In the genomic region with DNA sequence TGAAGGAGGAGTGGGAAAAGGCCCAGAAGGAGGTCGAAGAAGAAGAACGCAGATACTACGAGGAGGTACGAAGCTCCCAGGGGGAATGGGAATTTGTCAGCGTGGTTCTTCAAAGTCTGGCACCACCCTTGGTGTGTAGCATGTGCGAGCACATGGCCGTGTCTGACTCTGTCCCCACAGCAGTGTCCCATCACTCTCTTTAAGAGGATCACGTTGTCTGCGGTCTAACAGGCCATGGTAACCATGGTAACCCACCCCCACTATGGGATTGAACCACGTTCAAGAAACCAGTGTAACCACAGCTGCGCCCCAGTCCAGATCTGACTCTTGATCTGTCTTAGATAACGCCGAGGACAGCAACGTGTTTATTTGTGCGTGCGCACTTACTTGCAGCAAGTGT, we compare ENCODE assay signal across 16 mouse cellular contexts.
DNase-seq lines count a peak whose midpoint lies in the region; ATAC-seq lines count a peak whose summit lies in the region.
"Had no signal": no experiment of that assay in that cellular context is flagged by ENCODE, and none has a peak within 500 bp of the region (broad histone marks: within the 10 kb centered on the region; RNA-seq: fewer than 3 reads in every experiment).

No protein-coding gene starts in this region.

- peaks cover 42% of the 10 kb centered on the region for H3K36me3 ChIP-seq in forebrain, embryonic 12.5 days (replicated peaks)
- H3K36me3 ChIP-seq in forebrain, embryonic 13.5 days (ENCODE audit: poor library complexity, severe bottlenecking), result peaks cover 75% of the 10 kb centered on the region

- H3K27ac ChIP-seq in forebrain, embryonic 12.5 days, result 0 out of 2 replicates have a peak overlapping the region, but pooled peaks have one; percentile 2
- no peak overlapping the region for H3K27ac ChIP-seq in forebrain, embryonic 13.5 days
- H3K27ac ChIP-seq: embryonic facial prominence, embryonic 15.5 days; limb, embryonic 13.5 days had no signal

- no peak overlapping the region for H3K9ac ChIP-seq in forebrain, embryonic 12.5 days
- H3K9ac ChIP-seq in forebrain, embryonic 13.5 days, result no peak overlapping the region
- H3K9ac ChIP-seq: embryonic facial prominence, embryonic 15.5 days; limb, embryonic 13.5 days; lung, embryonic 14.5 days had no signal

- 0 out of 2 replicates have a peak, but pooled peaks have one; percentile 46 for ATAC-seq in forebrain, embryonic 12.5 days (ENCODE audit: low FRiP score)
- no peak for ATAC-seq in forebrain, embryonic 13.5 days
- ATAC-seq in monocyte, adult 5-6 weeks (replicated peaks; ENCODE audit: insufficient number of reproducible peaks, low FRiP score, low TSS enrichment, poor library complexity, severe bottlenecking), result no peak
- ATAC-seq: inflammation-experienced regulatory T-cells, adult 6 months had no signal

- H3K4me3 ChIP-seq in forebrain, embryonic 12.5 days (replicated peaks), result no peak overlapping the region
- H3K4me3 ChIP-seq in forebrain, embryonic 13.5 days, result no peak overlapping the region
- H3K4me3 ChIP-seq: embryonic facial prominence, embryonic 15.5 days; limb, embryonic 13.5 days had no signal

- peaks cover 6% of the 10 kb centered on the region for H3K4me1 ChIP-seq in forebrain, embryonic 12.5 days
- 0 out of 2 replicates have a peak, but pooled peaks cover 6% of the 10 kb centered on the region for H3K4me1 ChIP-seq in forebrain, embryonic 13.5 days
- H3K4me1 ChIP-seq: embryonic facial prominence, embryonic 15.5 days had no signal

- 79% methylated on average over 16 of the region's 16 CpGs for WGBS in forebrain, embryonic 12.5 days
- 74% methylated on average over 16 of the region's 16 CpGs for WGBS in forebrain, embryonic 13.5 days

- no peaks in the 10 kb centered on the region for H3K9me3 ChIP-seq in forebrain, embryonic 12.5 days
- H3K9me3 ChIP-seq in forebrain, embryonic 13.5 days (replicated peaks), result no peaks in the 10 kb centered on the region
- H3K9me3 ChIP-seq: embryonic facial prominence, embryonic 15.5 days; limb, embryonic 13.5 days had no signal

- no peak overlapping the region for H3K4me2 ChIP-seq in forebrain, embryonic 12.5 days
- no peak overlapping the region for H3K4me2 ChIP-seq in forebrain, embryonic 13.5 days
- H3K4me2 ChIP-seq: embryonic facial prominence, embryonic 15.5 days; heart, embryonic 11.5 days; limb, embryonic 13.5 days; lung, embryonic 14.5 days had no signal

- peak; percentile 12 for DNase-seq in thymus, postnatal 0 days (ENCODE audit: low spot score)
- no peak for DNase-seq in thymus, postnatal 25 days
- DNase-seq in induced T-regulatory cell, adult 2 months (ENCODE audit: low read depth), result peak; percentile 10
- DNase-seq in gastrocnemius, adult 8-10 months (ENCODE audit: low spot score in 2 of 2), result no peak
- no peak for DNase-seq in spleen, postnatal 10 days (ENCODE audit: low spot score in 2 of 2)
- DNase-seq: B cell, adult 2 months; kidney, postnatal 10 days; lung, embryonic 14.5 days; thymus, postnatal 14 days had no signal

- no peaks in the 10 kb centered on the region for H3K27me3 ChIP-seq in forebrain, embryonic 12.5 days
- no peaks in the 10 kb centered on the region for H3K27me3 ChIP-seq in forebrain, embryonic 13.5 days
- H3K27me3 ChIP-seq: embryonic facial prominence, embryonic 15.5 days; limb, embryonic 13.5 days had no signal

Comparison
In these comparisons a context has a peak if more than half of its experiments do, and no peak if none do; other contexts are left out.
1. DNase-seq: peak in thymus, postnatal 0 days (single experiment) and induced T-regulatory cell, adult 2 months (single experiment); none in thymus, postnatal 25 days (single experiment), gastrocnemius, adult 8-10 months (0 of 2) and spleen, postnatal 10 days (0 of 2).